Mouse (Mus musculus) limb, embryonic 11.5 days (tissue): ENCODE results near the gene Ccl2. TPM values are rescaled to one million over a fixed set of nuclear protein-coding genes. Genes with fewer than 3 reads are reported as not detected.

ENCODE experiments used
- ATAC-seq: fragments of 200-750 bp; cut with Nextera tagmentation; 2 replicates; pipeline ENCODE4 v1.8.0; 2017; ENCODE audit warnings: low read depth; ENCODE audit not compliant: insufficient number of reproducible peaks, low FRiP score, low TSS enrichment
- DNase-seq: peaks from one replicate; pipeline ENCODE4 v3.0.0-alpha.2; 2015; ENCODE audit warnings: low spot score
- H3K27ac ChIP-seq: fragments of 300-500 bp; sonication (generic); replicated peaks from 2 replicates; pipeline ENCODE4 v1.5.1; 2014; ENCODE audit warnings: low read depth, mild to moderate bottlenecking, low read length
- H3K27me3 ChIP-seq: fragments of 300-500 bp; sonication (generic); 2 replicates; pipeline ENCODE4 v1.6.1; 2014; ENCODE audit warnings: mild to moderate bottlenecking, low read length, mixed read lengths; ENCODE audit not compliant: control insufficient read depth, insufficient read depth
- H3K36me3 ChIP-seq: fragments of 300-500 bp; sonication (generic); 2 replicates; pipeline ENCODE4 v1.6.1; 2014; ENCODE audit warnings: mild to moderate bottlenecking, low read length, moderate library complexity, mixed read lengths; ENCODE audit not compliant: control insufficient read depth, insufficient read depth
- H3K4me1 ChIP-seq: fragments of 300-500 bp; sonication (generic); 2 replicates; pipeline ENCODE4 v1.6.1; 2014; ENCODE audit warnings: low read length, mixed read lengths; ENCODE audit not compliant: control insufficient read depth, insufficient read depth
- H3K4me2 ChIP-seq: fragments of 300-500 bp; sonication (generic); 2 replicates; pipeline ENCODE4 v1.6.1; 2014; ENCODE audit warnings: low read depth, mild to moderate bottlenecking, moderate library complexity; ENCODE audit not compliant: severe bottlenecking
- H3K4me3 ChIP-seq: fragments of 300-500 bp; sonication (generic); 2 replicates; pipeline ENCODE4 v1.5.1; 2014; ENCODE audit warnings: low read depth, low read length
- H3K9ac ChIP-seq: fragments of 300-500 bp; sonication (generic); 2 replicates; pipeline ENCODE4 v1.6.1; 2014; ENCODE audit warnings: mild to moderate bottlenecking, low read length
- H3K9me3 ChIP-seq: fragments of 300-500 bp; sonication (generic); 2 replicates; pipeline ENCODE4 v1.6.1; 2016; ENCODE audit warnings: low read length; ENCODE audit not compliant: control insufficient read depth
- WGBS: fragments of 180-500 bp; shearing (Covaris S2); extraction: QIAGEN DNeasy Blood & Tissue Kit; methylation state at CpG from one replicate; pipeline ENCODE4 v1.1.7; 2014; 5-methylcytosine and 5-hydroxymethylcytosine counted together
- polyA plus RNA-seq: library from polyadenylated mRNA; unstranded; fragments of >200 nt; fragmentation: Nextera tagmentation; extraction: Ambion mirVana; gene quantifications from 2 replicates; pipeline ENCODE4 v1.2.1, GENCODE M21; 2014

Gene Ccl2
- polyA plus RNA-seq, 1 experiment from 2014 or later = not detected

DNA sequence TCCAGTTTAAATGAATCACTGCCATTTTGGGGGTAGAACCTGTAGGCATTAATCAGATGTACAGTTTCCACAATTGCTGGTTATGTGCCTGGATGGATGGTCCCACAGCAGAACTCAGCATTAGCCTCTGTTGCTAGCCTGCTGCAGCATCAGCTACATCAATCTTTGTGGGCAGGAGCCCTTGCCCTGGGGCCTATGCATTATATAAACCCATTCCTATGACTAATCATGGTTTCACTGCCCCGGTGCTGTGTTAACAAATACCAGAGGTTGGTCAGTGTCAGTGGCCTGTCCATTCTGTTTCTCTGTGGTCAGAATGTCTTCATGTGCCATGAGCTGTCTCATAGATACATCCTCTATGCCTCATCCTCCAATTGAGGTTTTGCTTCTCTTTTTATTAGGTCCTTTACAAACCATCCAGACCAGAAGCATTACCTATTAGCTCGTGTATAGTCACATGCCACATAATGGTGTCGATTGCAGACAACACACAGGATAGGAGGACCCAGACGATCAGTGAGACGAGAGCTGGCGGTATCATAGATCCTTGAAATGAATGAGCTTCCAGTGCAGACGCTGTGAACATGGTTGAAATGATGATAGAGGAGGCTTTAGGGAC lies 31.7 kb downstream of the Ccl2 start:
- no peak overlapping the region for H3K9ac ChIP-seq
- H3K27ac ChIP-seq = no peak overlapping the region
- DNase-seq (no peak), ATAC-seq (no peak)
- no peaks in the 10 kb centered on the region for H3K27me3 ChIP-seq
- no peak overlapping the region for H3K4me3 ChIP-seq
- no peaks in the 10 kb centered on the region for H3K9me3 ChIP-seq
- no peak overlapping the region for H3K4me2 ChIP-seq
- no peaks in the 10 kb centered on the region for H3K36me3 ChIP-seq
- 84% methylated on average over 7 of the region's 7 CpGs for WGBS
- H3K4me1 ChIP-seq = no peaks in the 10 kb centered on the region

DNA sequence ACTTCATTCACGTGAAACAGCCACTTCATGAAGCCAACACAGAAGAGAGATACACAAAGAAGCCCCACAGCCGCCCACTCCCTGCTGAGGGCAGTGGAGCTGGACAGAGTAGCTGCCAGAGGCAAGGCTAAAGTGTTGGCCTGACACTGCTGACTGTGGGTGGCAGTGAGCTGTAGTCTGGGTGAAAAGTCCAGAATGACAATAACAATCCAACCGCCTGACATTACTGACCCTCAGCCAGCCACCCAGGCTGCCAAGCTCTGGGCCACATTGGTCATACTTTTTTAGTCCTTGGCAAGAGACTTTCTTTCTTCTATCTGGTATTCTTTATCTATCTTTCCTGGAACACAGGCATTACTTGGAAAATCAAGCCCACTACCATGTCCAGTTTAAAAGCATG lies 35.7 kb downstream of the Ccl2 start:
- Histone ChIP-seq H3K9me3 (no peaks in the 10 kb centered on the region), H3K27me3 (no peaks in the 10 kb centered on the region), H3K4me3 (no peak overlapping the region), H3K36me3 (no peaks in the 10 kb centered on the region), H3K9ac (no peak overlapping the region), H3K4me1 (no peaks in the 10 kb centered on the region), H3K27ac (no peak overlapping the region), H3K4me2 (no peak overlapping the region)
- WGBS = 78% methylated on average over 3 of the region's 3 CpGs
- no peak for ATAC-seq
- DNase-seq = no peak

DNA sequence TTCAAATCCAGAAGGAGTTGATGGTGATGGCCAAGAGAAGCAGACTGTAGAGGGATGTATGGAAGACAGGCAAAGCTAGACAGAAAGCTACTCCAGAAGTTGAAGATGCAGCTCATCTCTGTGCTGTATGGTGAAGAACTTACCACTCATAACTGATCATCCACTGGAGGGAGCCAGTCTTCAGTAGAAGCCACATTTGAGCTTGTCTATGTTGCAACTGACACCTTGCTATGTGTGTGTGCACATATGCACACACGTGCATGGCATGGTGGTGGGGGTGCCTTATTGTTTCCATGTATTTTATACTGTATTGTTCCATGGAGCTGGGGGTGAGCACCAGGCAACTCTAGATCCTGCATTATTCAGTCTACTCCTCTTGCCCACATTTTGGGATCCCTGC lies 37.0 kb downstream of the Ccl2 start:
- H3K4me1 ChIP-seq = no peaks in the 10 kb centered on the region
- H3K4me3 ChIP-seq = no peak overlapping the region
- no peak for ATAC-seq
- H3K36me3 ChIP-seq = no peaks in the 10 kb centered on the region
- H3K4me2 ChIP-seq = no peak overlapping the region
- no peaks in the 10 kb centered on the region for H3K9me3 ChIP-seq
- no peak for DNase-seq
- 90% methylated on average over 1 of the region's 1 CpGs for WGBS
- H3K27ac ChIP-seq = no peak overlapping the region
- no peak overlapping the region for H3K9ac ChIP-seq
- no peaks in the 10 kb centered on the region for H3K27me3 ChIP-seq

DNA sequence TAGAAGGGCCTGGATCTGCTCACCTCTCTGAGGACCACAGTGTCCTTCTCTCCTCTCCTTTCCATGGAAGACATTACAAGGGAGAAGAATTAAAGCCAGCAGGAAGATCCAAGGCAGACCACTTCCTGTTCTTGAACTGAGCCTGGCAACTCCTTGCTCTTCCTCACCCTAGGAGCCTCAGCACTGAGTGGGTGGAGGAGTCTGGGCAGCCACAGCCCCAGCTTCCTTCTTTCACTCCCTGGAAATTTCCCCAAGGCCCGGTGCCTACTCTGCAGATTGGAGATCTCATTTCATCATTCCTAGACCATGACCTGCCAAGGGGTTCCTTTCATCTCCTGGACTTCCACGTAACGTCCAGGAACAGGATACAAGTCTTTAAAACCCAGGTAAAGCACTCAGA lies 37.6 kb downstream of the Ccl2 start:
- Histone ChIP-seq H3K4me1 (no peaks in the 10 kb centered on the region), H3K27me3 (no peaks in the 10 kb centered on the region), H3K4me2 (no peak overlapping the region), H3K4me3 (no peak overlapping the region), H3K27ac (no peak overlapping the region), H3K9me3 (no peaks in the 10 kb centered on the region), H3K36me3 (no peaks in the 10 kb centered on the region), H3K9ac (no peak overlapping the region)
- whole genome bisulfite sequencing = 76% methylated on average over 3 of the region's 3 CpGs
- no peak for ATAC-seq
- no peak for DNase-seq

DNA sequence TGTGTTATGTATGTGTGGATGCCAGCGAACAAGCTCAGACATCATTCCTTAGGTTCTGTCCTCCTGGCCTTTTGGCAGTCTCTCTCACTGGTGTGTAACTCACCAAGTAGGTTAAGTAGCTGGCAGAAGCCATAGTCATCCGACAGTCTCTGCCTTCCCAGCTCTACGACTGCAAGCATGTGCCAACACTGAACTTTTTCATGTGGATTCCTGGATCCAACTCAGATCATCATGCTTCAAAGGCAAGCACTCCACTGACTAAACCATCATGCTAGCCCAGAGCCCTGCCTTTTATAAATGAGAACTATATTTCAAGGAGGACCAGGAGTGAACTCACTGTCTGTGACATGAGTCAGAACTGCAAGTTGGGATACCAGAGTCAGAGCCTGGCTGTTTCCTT lies 38.3 kb downstream of the Ccl2 start:
- Histone ChIP-seq H3K27ac (no peak overlapping the region), H3K36me3 (no peaks in the 10 kb centered on the region), H3K9ac (no peak overlapping the region), H3K4me1 (no peaks in the 10 kb centered on the region), H3K4me3 (no peak overlapping the region), H3K27me3 (no peaks in the 10 kb centered on the region), H3K4me2 (no peak overlapping the region), H3K9me3 (no peaks in the 10 kb centered on the region)
- no peak for DNase-seq
- WGBS = 85% methylated on average over 3 of the region's 3 CpGs
- ATAC-seq = no peak

DNA sequence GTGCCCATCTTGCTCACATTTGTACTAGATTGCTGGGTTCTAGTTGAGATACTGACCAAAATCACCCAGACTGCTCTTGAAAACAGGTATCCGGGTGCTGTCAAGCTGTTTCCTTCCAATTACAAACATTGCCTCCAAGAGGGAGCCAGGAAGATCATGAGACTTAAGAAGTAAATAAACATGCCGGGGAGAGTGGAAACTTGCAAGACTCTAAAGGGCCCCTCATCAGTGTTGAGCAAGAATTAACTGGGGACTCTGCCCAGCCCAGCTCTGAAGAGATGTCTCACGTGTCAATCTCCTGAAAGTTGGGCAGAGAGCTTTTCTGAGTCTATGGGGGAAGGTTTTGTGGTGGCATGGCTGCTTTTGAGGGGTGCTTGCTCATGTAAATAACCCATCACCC lies 41.7 kb downstream of the Ccl2 start:
- H3K4me3 ChIP-seq = no peak overlapping the region
- DNase-seq = no peak
- no peak overlapping the region for H3K27ac ChIP-seq
- no peaks in the 10 kb centered on the region for H3K4me1 ChIP-seq
- no peaks in the 10 kb centered on the region for H3K27me3 ChIP-seq
- no peaks in the 10 kb centered on the region for H3K9me3 ChIP-seq
- no peak for ATAC-seq
- no peaks in the 10 kb centered on the region for H3K36me3 ChIP-seq
- H3K4me2 ChIP-seq = no peak overlapping the region
- no peak overlapping the region for H3K9ac ChIP-seq
- 58% methylated on average over 3 of the region's 3 CpGs for WGBS

DNA sequence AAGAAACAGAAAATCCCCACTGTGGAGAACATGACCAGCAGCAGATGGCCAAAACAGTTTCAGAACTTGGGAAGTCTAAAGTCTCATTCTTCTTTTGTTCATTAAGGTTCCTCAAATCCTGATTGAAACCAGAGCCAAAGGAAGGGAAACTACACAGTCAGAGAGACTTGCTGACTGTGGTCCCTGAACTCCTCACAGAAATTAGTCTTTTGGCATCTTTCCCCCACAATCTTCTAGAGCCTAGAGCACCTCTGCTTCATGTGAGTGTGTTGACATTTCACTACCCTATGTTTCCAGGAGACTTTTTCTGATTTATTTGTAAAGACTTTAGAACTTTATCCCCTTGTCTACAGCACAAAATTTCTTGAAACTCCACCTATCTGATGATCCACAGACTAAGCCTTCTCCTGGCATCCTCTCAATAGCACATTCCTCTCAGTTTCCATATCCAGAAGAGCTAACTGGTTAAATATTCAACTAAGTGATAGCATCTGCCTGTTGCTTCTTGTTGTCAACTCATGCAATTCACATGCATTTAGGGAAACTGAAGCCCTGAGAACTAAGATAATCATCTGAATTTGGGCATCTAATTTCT lies 42.9 kb downstream of the Ccl2 start:
- Histone ChIP-seq H3K9me3 (no peaks in the 10 kb centered on the region), H3K27me3 (no peaks in the 10 kb centered on the region), H3K36me3 (no peaks in the 10 kb centered on the region), H3K4me3 (no peak overlapping the region), H3K27ac (no peak overlapping the region), H3K9ac (no peak overlapping the region), H3K4me2 (no peak overlapping the region), H3K4me1 (no peaks in the 10 kb centered on the region)
- DNase-seq = no peak
- no peak for ATAC-seq

DNA sequence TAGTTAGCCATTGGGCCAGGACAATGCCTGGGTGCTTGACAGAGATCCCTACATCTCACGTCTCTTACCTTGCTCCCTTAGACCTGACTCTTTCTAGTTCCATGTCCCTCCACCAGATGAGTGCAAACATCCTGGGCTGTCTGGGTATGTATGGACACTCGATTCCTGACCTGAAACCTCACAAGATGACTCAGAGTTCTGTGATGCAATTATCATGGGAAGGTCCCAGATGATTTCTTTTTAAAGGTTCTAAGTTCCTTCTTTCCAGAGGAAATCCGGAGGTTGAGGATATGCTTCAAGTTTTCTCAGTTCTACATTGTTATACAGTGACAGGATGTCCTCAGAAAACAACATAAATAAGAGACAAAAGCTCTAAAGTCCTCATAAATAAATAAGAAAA lies 45.5 kb downstream of the Ccl2 start:
- Histone ChIP-seq H3K4me3 (no peak overlapping the region), H3K27ac (no peak overlapping the region), H3K4me2 (no peak overlapping the region), H3K4me1 (no peaks in the 10 kb centered on the region), H3K9me3 (no peaks in the 10 kb centered on the region), H3K27me3 (no peaks in the 10 kb centered on the region), H3K36me3 (no peaks in the 10 kb centered on the region), H3K9ac (no peak overlapping the region)
- ATAC-seq (no peak), DNase-seq (no peak)
- 81% methylated on average over 3 of the region's 3 CpGs for WGBS

DNA sequence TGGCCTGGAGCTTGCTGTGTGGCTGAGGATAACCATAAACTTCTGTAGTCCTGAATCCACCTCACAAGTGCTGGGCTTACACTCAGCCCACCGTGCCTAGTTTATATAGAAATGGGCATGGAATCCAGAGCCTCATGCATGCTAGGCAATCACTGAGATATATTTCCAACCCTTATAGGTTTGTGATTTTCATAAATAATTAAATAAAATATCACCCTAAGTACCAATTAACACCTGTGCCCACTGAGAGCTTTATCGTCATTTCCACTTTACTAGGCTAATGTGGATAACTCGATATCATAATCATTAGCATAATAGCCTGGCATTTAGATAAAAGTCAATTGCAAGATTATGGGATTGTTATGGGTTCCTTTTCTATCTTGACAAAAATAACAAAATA lies 49.0 kb downstream of the Ccl2 start:
- WGBS = 91% methylated on average over 3 of the region's 3 CpGs
- ATAC-seq (no peak), DNase-seq (no peak)
- Histone ChIP-seq H3K27me3 (no peaks in the 10 kb centered on the region), H3K27ac (no peak overlapping the region), H3K9ac (no peak overlapping the region), H3K4me3 (no peak overlapping the region), H3K9me3 (no peaks in the 10 kb centered on the region), H3K4me1 (no peaks in the 10 kb centered on the region), H3K4me2 (no peak overlapping the region), H3K36me3 (no peaks in the 10 kb centered on the region)
